Mouse (Mus musculus): ENCODE data around the gene Hipk2.

DNA sequence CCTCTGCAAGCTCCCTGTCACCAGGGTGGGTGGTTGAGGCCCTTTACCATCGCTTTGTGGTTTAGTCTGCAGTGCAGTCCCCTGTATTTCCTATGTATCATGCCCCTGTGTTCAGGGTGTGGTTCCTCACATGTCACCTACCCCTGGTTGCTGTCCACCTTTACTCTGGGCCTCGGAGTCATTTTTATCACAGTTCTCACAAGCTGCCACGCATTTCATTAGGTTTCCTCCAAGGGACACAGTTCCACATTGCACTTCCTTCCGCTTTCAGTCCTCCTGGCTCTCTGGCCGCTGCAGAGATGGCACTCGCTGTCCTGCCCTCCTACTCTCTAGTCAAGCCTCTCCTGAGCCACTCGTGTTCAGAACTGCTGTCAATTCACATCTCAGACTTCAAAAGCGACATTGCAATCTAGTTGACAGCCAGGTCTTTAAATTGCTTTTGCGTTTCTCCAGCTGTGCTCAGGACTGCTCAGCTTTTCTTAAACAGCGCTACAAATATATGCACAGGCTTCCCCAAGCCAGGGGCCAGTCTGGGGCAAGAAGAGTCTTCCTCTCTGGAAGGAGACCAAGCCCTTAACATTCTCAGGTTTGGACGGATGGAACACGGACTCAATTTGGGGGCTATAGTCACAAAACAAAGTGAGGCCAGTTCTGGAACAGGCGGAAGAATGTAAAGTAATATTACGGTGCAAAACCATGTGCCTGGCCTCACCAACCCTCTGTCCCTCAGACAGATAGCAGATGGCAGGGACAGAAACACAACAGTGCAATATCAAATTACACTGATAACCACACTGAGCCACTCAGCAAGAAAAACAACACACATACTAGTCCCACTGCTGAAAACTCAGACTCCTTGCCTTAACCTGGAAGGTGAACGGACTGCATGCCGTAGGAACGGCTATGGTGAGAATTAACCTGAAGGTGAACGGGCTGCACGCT lies 161.7 kb downstream of the Hipk2 start:
- TF ChIP-seq CTCF (IDR thresholded peaks at IDR 0.05; ENCODE audit: control insufficient read depth, insufficient read depth, insufficient replicate concordance, low read depth, low read length): no peak
- TF ChIP-seq POLR2A (IDR thresholded peaks at IDR 0.05; ENCODE audit: control insufficient read depth, low read depth, low read length): no peak

Measured in testis, adult 2 months (tissue).